Mouse (Mus musculus) liver, adult (tissue): ENCODE measurements around the gene Tbca.

Experiments used
- GATA4 ChIP-seq: IDR thresholded peaks from 2 replicates; pipeline ENCODE4 v1.6.1; 2014; ENCODE audit warnings: mild to moderate bottlenecking, low read length; ENCODE audit not compliant: insufficient replicate concordance

Gene Tbca

DNA sequence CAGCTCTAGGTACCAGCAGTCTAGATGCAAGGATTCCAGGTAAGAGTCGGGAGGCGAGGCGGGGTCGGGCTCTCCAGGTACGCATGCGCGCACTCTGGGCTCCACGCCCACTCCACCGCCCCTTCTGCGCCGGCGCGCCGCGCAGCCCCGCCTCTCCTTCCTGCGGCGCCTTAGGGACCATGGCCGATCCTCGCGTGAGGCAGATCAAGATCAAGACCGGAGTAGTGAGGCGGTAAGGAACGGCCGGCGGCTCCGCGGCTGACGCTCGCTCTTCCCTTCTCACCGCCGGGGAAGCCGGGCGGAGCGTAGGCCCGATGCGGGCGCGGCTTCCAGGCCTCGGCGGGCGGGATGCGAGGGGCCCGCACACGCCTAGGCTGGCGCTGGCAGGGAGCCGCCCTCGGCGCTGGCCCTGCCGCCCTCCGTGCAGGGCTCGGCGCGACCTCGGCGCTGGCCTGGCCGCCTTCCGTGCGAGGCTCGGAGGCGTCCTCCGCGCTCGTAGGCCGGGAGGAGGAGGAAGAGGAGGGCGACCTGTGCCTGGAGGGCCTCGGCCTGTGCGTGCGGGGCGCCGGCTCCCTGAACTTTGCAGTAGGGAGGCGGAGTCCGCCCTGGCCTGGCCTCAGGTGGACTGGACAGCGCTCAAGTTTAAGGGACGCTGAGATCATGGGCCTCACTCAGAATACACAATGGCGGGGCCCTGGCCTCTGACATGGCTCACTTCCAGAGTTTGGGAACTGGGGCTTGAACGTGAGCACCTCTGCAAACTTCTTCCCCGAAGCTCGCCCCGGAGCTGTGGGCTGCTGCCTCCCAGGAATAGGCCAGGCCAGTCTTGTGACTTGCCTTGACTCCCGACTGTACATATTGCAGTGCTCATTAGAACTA lies at the start of gene Tbca:
Gene Tbca, plus strand, starts transcription at position 140 of the 879 bp plus-strand sequence.
- TF ChIP-seq GATA4: no peak

DNA sequence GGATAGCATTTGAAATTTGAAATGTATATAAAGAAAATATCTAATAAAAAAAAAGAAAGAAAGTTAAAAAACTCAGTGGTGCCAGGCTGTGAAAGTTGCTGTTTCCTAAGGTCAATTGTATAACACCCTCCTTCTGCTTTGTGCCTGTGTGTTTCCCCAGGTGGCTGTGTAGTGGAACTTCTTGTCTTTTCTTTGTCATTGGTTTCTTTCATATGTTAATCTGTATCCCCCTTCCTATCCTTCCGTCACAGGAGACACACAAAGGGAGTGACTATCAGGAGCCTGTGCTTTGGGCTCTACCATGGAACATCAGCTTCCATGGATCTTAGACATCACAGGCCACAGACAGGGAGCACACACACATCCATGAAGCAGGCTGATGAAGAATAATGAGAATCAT lies 43.5 kb upstream of the Tbca start:
- TF ChIP-seq GATA4: no peak

DNA sequence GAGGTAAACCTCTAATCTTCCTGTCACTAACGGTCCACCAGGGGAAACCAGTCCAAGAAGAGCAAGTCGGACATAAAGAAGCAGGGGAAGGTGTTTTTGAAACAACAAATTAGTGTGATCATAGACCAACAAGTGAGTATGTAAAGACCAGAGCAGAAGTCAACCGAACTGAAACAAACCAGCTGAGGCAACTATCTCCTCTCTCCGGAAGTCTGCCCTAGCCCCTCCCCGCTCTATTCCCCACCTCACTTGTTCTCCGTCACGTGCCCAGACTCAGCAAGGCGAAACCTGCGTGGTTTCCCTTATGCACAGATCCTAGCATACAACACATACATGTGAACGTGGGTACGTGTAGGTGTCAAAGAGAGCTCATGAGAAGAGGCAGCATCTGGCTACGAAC lies 22.9 kb upstream of the Tbca start:
- no peak for TF ChIP-seq GATA4

DNA sequence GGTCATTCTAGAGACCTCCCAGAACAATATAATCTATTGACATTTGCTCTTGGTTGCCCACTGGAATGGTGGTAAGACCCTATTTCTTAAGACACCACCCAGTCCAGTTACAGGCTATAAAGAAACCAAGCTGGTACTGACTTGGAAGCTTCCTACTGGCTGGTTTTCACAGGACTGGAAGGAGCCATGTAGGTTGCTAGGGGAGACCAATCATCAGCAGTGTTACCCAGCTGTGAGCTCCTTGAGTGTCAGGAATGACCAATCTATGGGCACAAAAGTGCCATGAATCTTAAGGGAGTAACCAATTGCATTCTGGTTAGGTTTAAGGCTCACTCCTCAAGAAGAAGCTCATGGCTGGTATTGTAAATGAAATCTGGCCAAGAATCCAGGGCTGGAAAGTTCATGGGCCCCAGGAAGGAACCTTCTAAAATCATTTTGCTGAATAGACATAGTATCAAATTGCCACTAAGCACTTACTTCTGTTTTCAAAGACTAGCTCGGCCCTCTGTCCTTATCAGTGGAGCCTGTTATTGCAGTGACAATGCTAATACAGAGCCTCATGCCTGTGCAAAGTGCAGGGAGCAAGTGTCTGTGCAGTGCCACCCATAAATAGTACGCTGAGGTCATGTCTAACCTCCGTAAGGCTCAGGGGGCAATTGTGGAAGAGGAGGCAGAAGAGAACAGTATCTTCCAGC lies 20.1 kb upstream of the Tbca start:
- TF ChIP-seq GATA4: no peak

DNA sequence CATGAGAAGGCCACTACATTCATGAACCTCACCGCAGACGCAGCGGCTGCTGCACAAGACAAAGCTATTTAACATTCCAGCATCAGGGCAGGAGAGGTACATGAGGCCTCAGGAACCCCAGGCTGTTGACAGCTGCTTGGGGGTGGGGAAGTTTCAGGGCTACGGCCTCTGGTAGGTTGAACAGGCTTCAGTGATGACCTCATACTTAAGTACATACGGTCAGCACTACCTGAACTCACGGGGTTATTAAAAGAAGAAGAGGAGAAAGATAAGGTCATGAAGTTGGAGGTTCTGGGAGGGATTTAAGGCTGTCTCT lies 19.6 kb upstream of the Tbca start:
- no peak for TF ChIP-seq GATA4

DNA sequence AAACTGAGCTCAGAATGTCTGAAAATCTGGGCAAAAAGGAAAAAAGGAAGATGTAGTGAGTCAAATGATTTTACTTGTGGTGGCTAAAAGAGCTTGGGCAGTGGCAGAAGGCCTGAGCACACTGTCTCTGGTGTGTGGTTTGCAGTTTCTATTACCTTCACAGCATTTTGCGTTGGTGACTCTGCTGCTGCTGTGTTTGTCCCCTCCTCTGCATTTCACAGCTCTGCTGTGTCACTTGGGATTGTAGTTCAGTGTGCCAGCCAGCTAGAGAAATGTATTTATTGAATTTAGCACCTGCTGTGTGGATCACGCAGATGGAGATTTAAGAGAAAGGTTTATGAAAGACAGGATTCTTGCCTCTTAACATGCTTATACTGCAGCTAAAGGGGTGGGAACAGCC lies 1.8 kb upstream of the Tbca start:
- TF ChIP-seq GATA4: no peak

DNA sequence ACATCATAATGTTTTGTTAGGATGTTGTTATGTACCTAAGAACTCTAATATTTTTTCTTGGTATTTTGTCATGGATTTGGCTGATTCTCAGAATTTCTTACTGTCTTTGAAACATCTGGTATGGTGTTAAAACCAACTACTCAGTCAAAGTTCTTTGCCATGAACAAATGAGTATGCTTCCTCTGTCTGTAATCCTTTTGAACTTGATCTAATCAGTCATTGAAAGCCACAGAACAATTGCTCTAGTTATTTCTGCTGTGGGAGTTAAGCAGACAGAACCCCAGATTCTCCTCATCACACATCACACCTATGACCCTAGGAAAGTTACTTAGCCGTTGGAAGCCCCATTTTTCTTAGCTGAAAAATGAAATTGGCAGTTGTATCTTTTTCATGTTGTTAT lies 6.0 kb downstream of the Tbca start:
- TF ChIP-seq GATA4: no peak

DNA sequence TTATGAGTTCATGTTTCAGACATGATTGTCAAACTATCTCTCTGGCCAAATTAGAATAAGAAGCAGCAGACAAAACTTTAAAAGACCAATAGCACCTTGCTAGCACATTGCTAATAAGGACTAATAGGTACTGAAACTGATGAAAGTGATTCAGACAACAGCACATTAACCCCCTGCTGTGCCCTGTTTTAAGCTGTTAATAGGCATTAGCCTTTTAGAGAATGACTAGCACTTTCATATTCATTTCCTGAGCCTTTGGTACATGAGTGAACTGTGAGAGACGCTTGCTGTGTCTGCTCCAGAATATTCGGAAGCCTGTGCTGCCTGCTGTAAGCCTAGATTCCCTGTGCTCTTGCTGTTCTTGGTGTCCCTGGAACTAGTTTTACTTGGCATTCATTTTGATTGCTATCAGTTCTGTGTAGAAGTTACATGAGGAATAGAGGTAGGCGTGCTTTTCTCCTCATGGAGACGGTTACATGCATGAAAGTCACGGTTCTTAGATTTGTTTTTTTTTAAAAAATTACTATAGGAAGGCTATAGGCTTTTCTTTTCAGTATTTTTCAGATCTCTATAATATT lies 14.9 kb downstream of the Tbca start:
- 0 out of 2 replicates have a peak, but pooled peaks have one; percentile 51 for TF ChIP-seq GATA4

DNA sequence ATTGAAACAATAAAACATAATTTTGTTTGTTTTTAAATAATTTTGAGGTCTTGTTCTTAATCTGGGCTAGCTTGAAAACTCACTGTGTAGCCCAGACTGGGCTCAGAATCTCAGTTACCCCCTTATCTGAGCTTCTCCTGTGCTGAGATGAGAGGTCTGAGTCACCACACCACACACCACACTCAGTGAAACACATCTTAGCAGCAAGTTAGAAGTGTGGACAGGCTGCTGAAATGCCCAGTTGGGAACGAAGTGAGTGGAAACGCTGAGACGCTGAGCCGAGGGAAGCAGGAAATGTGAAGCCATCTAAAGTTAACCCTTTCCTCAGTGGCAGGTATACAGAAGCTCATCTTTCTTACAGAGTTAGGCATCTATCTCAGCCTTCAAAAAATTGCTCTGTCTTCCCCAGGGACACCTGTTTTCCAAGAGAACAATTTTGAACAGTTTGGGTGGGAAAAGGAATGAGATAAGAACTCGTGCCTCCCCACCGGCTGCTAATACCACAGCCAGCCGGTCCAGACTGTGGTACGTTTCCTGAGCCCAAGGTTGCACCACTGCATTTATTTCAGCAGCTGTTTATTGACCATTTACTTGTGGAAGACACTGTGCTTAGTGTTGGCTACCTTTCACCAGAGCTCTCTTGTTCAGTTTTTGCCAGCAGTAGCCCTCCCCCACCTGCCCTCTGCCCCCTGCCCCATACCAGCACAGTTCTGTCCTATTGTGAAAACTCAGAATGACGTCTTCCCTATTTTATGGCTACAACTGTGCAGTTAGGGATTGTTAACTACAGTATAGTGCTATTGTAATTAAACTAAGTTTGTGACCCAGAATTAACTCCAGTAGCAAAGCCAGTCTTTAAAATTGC lies 17.8 kb downstream of the Tbca start:
- TF ChIP-seq GATA4: no peak

DNA sequence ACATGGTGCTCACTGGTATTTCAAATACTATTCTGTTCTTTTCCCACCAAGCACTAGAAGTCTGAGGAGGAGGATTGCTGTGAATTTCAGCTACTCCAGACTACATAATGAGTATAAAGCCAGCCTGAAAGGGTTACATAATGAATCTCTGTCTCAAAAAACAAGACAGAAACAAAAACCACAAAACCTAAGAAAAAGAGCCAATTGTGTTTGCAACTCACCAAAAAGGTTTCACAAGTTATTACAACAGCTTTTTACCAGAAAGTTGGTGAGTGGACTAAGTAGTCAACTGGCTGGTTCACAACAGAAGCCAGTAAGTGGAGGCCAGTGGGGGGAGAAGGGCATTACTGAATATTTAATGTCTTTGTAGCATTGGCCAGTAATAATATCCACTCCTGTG lies 19.9 kb downstream of the Tbca start:
- TF ChIP-seq GATA4: no peak

DNA sequence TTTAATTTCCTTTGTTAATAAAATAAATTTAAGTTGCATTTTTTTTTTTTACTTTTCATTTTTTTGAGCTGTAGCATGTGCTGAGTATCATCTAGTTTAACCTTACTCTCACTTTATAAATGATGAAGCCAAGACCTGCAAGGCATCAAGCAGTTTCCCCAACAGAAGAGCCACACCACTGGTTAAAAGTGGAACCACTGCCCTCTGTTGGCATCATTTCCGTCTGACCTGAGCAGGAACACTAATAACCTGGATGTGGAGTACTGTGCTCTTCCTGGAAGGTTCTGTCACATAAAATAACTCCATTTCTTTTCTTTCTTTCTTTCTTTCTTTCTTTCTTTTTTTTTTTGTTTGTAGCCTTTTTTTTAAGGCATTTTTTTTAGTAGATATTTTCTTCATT lies 21.0 kb downstream of the Tbca start:
- TF ChIP-seq GATA4: no peak

DNA sequence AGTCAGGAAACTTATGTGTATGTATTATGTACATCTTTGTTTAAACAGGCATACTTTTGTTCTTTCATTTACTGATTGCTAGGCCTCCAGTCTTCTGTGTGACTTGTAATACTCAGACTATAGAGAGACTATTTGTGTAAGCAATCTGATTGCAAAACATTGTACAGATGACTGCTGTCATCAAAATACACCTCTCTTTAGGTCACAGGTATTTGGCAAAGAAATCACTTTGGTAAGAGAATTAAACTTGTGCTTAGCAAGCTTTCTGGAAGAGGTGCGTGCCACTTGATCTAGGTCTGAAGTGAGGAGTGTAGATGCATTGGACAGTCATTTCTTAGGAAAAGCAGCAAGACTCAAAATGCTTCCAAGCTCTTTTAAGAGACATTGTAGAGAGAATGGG lies 22.7 kb downstream of the Tbca start:
- TF ChIP-seq GATA4: no peak

DNA sequence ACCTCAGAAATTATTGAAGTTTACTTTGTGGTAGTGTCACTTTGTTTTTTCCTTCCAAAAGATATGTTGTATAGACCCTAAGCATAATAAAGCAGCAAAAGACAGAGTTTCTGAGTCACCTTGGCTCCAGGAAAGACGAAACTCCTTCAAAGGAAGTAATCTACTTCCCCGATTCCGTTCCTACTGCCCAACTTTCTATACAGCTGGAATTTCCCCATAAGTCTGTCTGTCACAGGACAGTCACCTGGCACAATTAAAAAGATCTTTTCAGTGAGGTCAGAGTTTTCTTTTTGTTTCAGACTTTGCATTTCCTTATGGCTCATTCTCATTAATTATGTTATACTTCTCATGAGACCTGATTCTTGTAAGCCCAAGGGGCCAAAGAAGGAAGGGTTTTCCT lies 25.1 kb downstream of the Tbca start:
- TF ChIP-seq GATA4: no peak

DNA sequence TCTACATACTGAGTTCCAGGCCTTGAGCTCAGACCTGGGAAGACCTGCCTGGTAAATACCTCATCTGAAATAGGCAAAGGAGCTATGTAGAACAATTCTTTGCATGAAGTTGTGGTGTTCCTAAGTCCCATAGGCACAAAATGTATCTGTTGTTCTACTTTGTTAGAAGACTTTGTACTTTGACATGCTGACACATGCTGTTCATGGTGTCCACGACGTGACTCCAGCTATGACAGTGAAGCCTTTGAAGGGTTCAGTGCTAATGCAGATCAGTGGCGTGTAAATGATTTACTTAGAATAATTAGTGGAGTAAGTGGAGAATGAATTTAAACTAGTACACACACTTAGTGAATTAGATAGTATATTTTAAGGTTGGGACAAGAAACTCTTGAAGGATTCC lies 31.8 kb downstream of the Tbca start:
- TF ChIP-seq GATA4: no peak

DNA sequence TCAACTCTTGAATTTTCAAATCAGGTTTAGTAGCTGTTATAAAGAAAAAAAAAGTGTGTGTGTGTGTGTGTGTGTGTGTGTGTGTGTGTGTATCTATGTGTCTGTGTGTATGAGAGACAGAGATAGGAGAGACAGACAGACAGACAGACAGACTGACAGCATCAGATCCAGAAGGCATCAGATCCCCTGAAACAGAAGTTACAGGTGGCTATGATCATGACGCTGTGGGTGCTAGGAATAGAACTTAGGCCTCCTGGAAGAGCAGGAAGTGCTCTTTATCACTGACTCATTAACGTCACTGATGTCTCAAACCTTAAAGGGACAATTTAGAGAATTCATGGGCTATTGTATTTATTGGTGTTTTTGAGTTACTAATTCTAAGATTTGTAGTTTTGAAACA lies 32.2 kb downstream of the Tbca start:
- TF ChIP-seq GATA4: no peak
